Mouse (Mus musculus): ENCODE measurements around the gene Cacna1b. TPM values are rescaled to one million over a fixed set of nuclear protein-coding genes. Genes with fewer than 3 reads are reported as not detected.

The Cacna1b gene
- 0.37 and 0.47 TPM in 2 replicates for polyA plus RNA-seq (2015; fragmentation: Nextera tagmentation; extraction: Ambion mirVana)

DNA sequence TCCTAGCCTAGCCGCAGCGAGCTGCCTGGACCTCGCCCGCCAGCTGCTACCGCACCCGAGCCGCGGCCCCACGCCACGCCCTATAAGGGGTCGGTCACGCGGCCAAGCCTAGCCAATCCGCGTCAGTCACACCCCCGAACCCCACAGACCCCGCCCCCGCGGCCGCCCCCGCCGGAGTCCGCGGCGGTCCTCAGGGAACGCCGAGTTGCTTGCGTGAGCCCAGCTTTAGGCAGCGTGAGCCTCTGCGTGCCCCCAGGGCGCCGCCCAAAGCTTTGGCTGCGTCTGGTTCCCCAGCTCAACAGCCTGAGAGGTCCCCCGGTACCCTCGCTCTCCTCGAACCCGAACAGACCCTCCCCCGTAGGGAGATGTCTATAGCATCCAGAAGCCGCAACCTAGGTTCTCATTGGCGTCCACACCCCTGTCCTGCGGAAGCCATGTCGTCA lies at the start of gene Cacna1b:
Gene Cacna1b (minus strand): TSS at position 38 of the 443 bp plus-strand sequence.
- Histone ChIP-seq H3K4me2 (replicated peaks; ENCODE audit: low read depth) (peak within 1 kb of the TSS; percentile 93), H3K9me3 (ENCODE audit: control insufficient read depth) (no peaks in the 10 kb centered on the region), H3K9ac (ENCODE audit: low read depth, low read length) (no peak within 1 kb of the TSS), H3K27ac (ENCODE audit: low read depth, low read length) (no peak within 1 kb of the TSS), H3K27me3 (replicated peaks; ENCODE audit: control insufficient read depth, insufficient read depth, low read length) (peaks cover 25% of the 10 kb centered on the region; the same call in 1 of the 2 replicates), H3K4me1 (replicated peaks; ENCODE audit: control insufficient read depth, insufficient read depth, low read length) (peaks cover 8% of the 10 kb centered on the region; the same call in 1 of the 2 replicates), H3K4me3 (ENCODE audit: low read depth, low read length) (peak within 1 kb of the TSS; percentile 49), H3K36me3 (ENCODE audit: control insufficient read depth, insufficient read depth) (no peaks in the 10 kb centered on the region)
- TF ChIP-seq CTCF (IDR thresholded peaks at IDR 0.05; ENCODE audit: low read depth) = no peak
- WGBS = 0% methylated on average over 38 of the region's 42 CpGs
- ATAC-seq = peak; percentile 86

GRCm38 (mm10) chr2:24809746-24810145 lies 46.8 kb upstream of the Cacna1b start:
- no peaks in the 10 kb centered on the region for H3K27me3 ChIP-seq (replicated peaks; ENCODE audit: control insufficient read depth, insufficient read depth, low read length)
- H3K4me3 ChIP-seq (ENCODE audit: low read depth, low read length) = no peak overlapping the region
- H3K9ac ChIP-seq (ENCODE audit: low read depth, low read length) = no peak overlapping the region
- no peak overlapping the region for H3K4me2 ChIP-seq (replicated peaks; ENCODE audit: low read depth)
- no peak for ATAC-seq
- no peak overlapping the region for H3K27ac ChIP-seq (ENCODE audit: low read depth, low read length)
- H3K36me3 ChIP-seq (ENCODE audit: control insufficient read depth, insufficient read depth) = peaks cover 80% of the 10 kb centered on the region
- no peaks in the 10 kb centered on the region for H3K9me3 ChIP-seq (ENCODE audit: control insufficient read depth)
- 73% methylated on average over 3 of the region's 3 CpGs for WGBS
- no peaks in the 10 kb centered on the region for H3K4me1 ChIP-seq (replicated peaks; ENCODE audit: control insufficient read depth, insufficient read depth, low read length)
- no peak for TF ChIP-seq CTCF (IDR thresholded peaks at IDR 0.05; ENCODE audit: low read depth)

DNA sequence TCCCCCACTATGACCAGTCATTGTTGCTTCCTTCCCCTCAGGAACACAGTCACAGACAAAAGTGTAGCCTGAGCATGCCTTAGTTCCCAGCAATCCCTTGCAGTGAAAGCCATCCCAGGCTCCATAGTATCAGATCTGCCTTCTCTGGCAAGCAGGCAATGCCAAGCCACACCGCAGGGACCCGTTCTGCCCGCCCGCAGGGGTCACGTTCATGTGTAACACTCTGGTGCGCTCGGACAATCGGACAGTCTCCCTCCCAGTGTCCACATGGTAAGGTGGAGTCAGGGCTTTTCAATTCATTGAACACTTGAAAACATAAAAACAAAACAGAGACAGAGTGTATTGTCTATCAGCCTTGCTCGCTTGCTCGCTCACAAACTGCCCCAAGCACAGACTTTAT lies 44.7 kb upstream of the Cacna1b start:
- no peak overlapping the region for H3K4me3 ChIP-seq (ENCODE audit: low read depth, low read length)
- no peaks in the 10 kb centered on the region for H3K27me3 ChIP-seq (replicated peaks; ENCODE audit: control insufficient read depth, insufficient read depth, low read length)
- no peak overlapping the region for H3K27ac ChIP-seq (ENCODE audit: low read depth, low read length)
- no peak overlapping the region for H3K4me2 ChIP-seq (replicated peaks; ENCODE audit: low read depth)
- no peak for TF ChIP-seq CTCF (IDR thresholded peaks at IDR 0.05; ENCODE audit: low read depth)
- 97% methylated on average over 10 of the region's 10 CpGs for WGBS
- no peaks in the 10 kb centered on the region for H3K4me1 ChIP-seq (replicated peaks; ENCODE audit: control insufficient read depth, insufficient read depth, low read length)
- ATAC-seq = no peak
- no peak overlapping the region for H3K9ac ChIP-seq (ENCODE audit: low read depth, low read length)
- H3K9me3 ChIP-seq (ENCODE audit: control insufficient read depth) = no peaks in the 10 kb centered on the region
- peaks cover 80% of the 10 kb centered on the region for H3K36me3 ChIP-seq (ENCODE audit: control insufficient read depth, insufficient read depth)

GRCm38 (mm10) chr2:24807036-24807435 lies 44.1 kb upstream of the Cacna1b start:
- no peak for ATAC-seq
- TF ChIP-seq CTCF (IDR thresholded peaks at IDR 0.05; ENCODE audit: low read depth) = no peak
- Histone ChIP-seq H3K9me3 (ENCODE audit: control insufficient read depth) (no peaks in the 10 kb centered on the region), H3K4me3 (ENCODE audit: low read depth, low read length) (no peak overlapping the region), H3K27ac (ENCODE audit: low read depth, low read length) (no peak overlapping the region), H3K36me3 (ENCODE audit: control insufficient read depth, insufficient read depth) (peaks cover 79% of the 10 kb centered on the region), H3K27me3 (replicated peaks; ENCODE audit: control insufficient read depth, insufficient read depth, low read length) (no peaks in the 10 kb centered on the region), H3K4me1 (replicated peaks; ENCODE audit: control insufficient read depth, insufficient read depth, low read length) (no peaks in the 10 kb centered on the region), H3K9ac (ENCODE audit: low read depth, low read length) (no peak overlapping the region), H3K4me2 (replicated peaks; ENCODE audit: low read depth) (no peak overlapping the region)
- 91% methylated on average over 3 of the region's 3 CpGs for WGBS

- ATAC-seq = no peak
- H3K27ac ChIP-seq (ENCODE audit: low read depth, low read length) = no peak overlapping the region
- 89% methylated on average over 6 of the region's 6 CpGs for WGBS
- no peak overlapping the region for H3K4me3 ChIP-seq (ENCODE audit: low read depth, low read length)
- peaks cover 80% of the 10 kb centered on the region for H3K36me3 ChIP-seq (ENCODE audit: control insufficient read depth, insufficient read depth)
- H3K4me1 ChIP-seq (replicated peaks; ENCODE audit: control insufficient read depth, insufficient read depth, low read length) = no peaks in the 10 kb centered on the region
- no peak overlapping the region for H3K4me2 ChIP-seq (replicated peaks; ENCODE audit: low read depth)
- H3K9me3 ChIP-seq (ENCODE audit: control insufficient read depth) = no peaks in the 10 kb centered on the region
- TF ChIP-seq CTCF (IDR thresholded peaks at IDR 0.05; ENCODE audit: low read depth) = no peak
- H3K27me3 ChIP-seq (replicated peaks; ENCODE audit: control insufficient read depth, insufficient read depth, low read length) = no peaks in the 10 kb centered on the region
- no peak overlapping the region for H3K9ac ChIP-seq (ENCODE audit: low read depth, low read length)
These were observed 43.2 kb upstream of the Cacna1b start for GRCm38 (mm10) chr2:24806143-24806542.

- ATAC-seq = no peak
- peaks cover 80% of the 10 kb centered on the region for H3K36me3 ChIP-seq (ENCODE audit: control insufficient read depth, insufficient read depth)
- TF ChIP-seq CTCF (IDR thresholded peaks at IDR 0.05; ENCODE audit: low read depth) = no peak
- no peaks in the 10 kb centered on the region for H3K9me3 ChIP-seq (ENCODE audit: control insufficient read depth)
- 99% methylated on average over 4 of the region's 4 CpGs for WGBS
- H3K4me2 ChIP-seq (replicated peaks; ENCODE audit: low read depth) = no peak overlapping the region
- no peak overlapping the region for H3K27ac ChIP-seq (ENCODE audit: low read depth, low read length)
- H3K4me3 ChIP-seq (ENCODE audit: low read depth, low read length) = no peak overlapping the region
- no peaks in the 10 kb centered on the region for H3K4me1 ChIP-seq (replicated peaks; ENCODE audit: control insufficient read depth, insufficient read depth, low read length)
- no peak overlapping the region for H3K9ac ChIP-seq (ENCODE audit: low read depth, low read length)
- no peaks in the 10 kb centered on the region for H3K27me3 ChIP-seq (replicated peaks; ENCODE audit: control insufficient read depth, insufficient read depth, low read length)
These were observed 42.7 kb upstream of the Cacna1b start for GRCm38 (mm10) chr2:24805621-24806020.

All from intestine, postnatal 0 days (tissue).